Mouse (Mus musculus) mesoderm, embryonic 11.5 days (tissue): ENCODE results near the gene Shisal2a.
A peak's percentile ranks its signal among the peaks of the same experiment; 100 is the strongest.

Experiments
- DNase-seq: peaks from one replicate; pipeline ENCODE4 v3.0.0-alpha.2; 2012; ENCODE audit warnings: low read depth, low spot score

Shisal2a gene

DNA sequence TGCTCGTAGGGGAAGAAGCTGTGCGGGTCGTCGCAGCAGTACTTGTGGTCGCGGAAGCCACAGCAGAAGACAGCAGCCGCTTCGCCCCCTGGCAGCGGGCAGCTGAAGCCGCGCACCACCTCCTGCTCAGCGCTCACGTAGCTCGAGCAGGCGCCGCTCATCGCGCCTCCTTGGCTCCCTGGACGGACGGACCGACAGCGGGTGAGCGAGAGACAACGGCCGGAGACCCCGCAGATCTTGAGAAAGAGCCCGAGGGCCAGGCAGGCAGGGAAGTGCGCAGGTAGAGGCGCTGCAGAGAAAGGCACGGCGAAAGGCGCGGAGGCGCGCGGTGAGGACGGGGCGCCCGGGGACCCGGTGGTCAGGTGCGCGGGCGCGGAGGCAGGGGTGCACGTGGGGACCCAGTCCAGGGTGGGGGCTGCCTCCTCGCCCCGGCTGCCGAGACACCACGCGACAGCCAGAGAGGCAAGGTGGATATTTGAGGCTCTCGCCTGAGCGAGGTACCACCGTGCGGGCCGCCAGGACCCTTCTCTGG, at the start of gene Shisal2a:
TSS of gene Shisal2a (minus strand) at position 167 of the 532 bp plus-strand sequence.
- peak; percentile 26 for DNase-seq

DNA sequence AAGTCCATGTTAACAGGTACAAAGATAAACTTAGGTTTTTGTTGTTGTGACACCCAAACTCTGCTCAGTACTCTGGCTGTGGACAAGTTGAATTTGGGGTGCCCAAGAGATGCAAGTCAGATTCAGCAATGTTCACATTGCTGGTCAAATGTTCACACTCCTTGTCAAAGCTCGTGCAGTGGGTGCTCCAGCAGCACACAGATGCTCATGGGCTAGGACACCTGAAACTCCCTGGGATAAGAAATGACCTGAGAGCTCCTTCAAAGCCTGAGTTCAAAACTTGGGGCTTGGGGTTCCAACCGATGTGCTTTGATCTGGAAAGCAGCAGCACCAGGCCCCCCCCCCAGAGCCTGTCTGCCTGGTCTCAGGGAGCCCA, 48.4 kb upstream of the Shisal2a start:
- no peak for DNase-seq

DNA sequence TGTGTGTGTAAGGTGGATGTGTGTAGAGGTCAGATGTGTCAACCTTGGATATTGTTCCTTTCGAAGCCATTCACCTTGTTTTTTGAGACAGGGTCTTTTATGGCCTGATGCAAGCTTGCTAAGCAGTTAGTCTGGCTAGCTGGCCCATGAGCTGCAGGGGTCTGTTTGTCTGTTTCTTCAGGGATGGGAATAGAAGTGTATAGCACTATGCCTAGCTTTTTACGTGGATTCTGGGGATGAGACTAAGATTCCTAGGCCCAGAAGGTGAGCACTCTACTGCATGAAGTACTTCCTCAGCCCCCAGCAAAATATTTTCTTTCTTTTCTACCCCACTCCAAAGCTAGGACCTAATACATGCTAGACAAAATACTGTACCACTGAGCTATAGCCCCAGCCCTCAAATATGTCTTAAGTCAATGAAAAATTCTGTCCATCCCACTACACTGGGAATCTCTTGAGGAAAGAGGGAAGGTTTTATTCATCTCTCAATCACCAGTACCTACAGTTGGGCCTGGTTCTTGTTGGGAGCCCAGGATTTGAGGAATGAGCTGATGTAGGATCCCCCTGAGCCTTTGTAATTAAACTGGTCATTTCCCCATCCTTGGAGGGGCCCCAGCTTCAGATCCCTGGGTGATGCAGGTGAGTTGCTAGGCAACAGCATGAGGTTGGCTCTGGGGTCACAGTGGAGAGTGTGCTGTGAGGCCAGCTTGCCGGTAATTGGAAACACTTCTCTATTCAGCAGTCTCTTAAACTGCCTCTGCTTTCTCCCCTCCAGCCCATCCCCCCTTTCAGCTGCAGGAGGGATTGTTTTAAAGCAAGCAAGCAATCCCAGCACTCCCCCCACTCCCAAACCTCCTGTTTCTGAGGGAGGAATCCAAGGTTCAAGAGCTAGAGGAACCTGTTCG, 47.8 kb upstream of the Shisal2a start:
- peak; percentile 81 for DNase-seq

DNA sequence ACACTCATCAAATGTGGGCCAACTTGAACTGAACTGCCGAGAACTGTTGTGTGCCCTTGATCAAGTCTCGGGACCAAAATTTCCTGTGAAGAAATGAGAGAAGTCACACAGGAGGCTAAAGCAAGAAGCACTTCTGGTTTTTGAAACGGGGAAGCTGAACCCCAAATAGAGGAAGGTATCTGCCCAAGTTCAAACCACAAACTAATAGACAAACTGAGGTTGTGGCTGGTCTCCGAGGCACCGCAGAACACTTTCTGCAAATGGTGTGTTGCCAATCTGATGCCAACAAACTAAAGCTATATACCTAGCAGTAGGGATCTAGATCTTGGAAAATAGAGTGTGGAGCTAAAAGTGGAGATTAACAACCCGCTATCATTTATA, 45.2 kb upstream of the Shisal2a start:
- DNase-seq: no peak

GRCm38 (mm10) chr4:108427719-108428340, 44.7 kb upstream of the Shisal2a start:
- DNase-seq: no peak

GRCm38 (mm10) chr4:108424587-108424986, 41.4 kb upstream of the Shisal2a start:
- DNase-seq: no peak

- DNase-seq: peak; percentile 29
These were observed 24.5 kb upstream of the Shisal2a start for GRCm38 (mm10) chr4:108407621-108408020.

GRCm38 (mm10) chr4:108406861-108407401, 23.8 kb upstream of the Shisal2a start, which contains the start of gene Gpx7:
Gene Gpx7 (minus strand): TSS chr4:108406961.
- DNase-seq: peak; percentile 24

GRCm38 (mm10) chr4:108406138-108406860, 23.1 kb upstream of the Shisal2a start:
- peak; percentile 47 for DNase-seq

DNA sequence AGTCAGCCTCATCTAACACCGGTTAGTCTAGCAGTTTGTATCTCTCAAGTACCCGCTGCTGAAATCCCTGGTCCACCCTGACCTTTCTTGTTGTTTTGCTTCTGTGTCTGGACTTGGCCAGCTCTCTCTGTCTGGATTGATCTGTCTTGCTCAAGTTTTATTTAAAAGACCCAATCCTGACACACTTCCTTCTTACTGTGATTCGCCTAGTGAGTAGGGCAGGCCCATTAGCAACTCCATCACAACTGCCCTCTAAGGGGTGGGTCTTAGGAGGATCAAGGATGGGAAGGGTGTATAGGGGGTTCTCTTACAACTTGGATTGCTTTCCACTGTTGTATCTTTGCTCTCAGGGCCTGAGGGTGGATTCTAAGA, 22.6 kb upstream of the Shisal2a start:
- peak; percentile 27 for DNase-seq

DNA sequence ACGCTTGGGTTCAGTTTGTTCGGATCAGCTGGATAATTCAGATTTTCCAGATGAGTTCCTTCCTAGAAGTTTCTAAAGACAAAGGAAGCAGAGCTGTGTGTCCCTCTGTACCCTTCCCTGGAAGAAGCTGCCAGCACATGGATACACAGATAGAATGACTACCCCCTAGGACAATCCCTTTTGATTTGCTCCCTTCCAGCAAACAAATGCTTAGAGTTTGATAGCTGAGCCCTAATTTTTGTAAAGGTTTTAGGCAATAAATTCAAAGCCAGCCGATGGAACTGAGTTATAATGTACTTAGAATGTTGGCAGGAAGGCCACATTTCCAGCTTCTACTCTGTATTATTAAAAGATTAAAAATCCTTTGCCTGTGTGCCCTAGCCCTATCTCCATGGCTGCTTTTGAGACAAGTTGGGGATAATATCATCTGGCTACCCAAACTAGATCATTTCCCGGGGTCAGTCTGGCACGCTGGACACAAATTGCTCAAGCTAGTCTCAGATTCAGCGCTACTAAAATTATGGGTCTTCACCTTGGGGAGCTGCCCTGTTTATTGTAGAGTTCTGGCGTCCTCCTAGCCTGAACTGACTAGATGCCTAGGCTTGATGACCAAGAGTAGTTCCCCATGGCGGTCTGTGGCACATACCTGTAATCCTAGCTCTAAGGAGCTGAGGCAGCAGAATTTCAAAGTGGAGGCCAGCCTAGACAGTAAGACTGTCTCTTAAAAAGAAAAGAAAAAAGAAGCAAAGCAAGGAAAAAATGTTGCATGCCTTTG, 20.9 kb upstream of the Shisal2a start:
- DNase-seq: no peak

GRCm38 (mm10) chr4:108400395-108400794, 17.2 kb upstream of the Shisal2a start:
- no peak for DNase-seq

DNA sequence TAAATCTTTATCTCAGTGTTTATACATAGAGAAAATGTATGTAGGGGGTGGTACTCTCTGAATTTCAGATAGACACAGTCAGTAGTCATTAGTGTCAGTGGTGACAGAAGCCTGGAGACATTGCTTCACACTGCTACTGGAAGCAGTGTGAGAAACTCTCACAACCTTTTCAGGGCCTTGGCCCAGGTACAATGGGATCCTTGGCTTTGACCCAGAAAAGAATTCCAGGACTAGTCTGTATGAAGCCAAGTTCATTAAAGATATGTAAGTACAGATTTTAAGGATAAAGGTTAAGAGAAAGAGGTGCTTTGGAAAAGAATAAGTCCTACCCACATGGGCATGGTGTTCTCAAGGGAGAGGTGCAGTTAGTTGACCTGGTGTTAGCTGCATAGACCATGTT, 11.1 kb upstream of the Shisal2a start:
- no peak for DNase-seq

DNA sequence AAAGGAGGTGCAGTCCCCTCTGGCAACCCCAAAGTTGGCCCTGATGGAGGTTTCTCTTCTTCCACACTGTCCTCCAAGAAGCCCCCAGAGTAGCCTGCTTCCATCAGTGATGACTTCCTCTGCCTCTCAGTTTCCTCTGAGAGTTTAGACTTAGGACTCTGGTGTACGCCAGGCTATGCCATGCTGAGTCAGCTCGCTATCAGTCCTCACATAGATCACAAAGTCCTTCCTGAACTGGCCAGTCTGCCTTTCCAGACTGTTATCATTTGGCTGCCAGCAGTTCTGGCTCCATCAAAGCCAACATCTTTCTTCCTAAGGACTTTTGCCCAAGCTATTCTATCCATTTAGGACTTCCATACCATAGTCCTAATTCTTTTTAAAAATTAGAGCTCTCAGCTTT, 9.4 kb upstream of the Shisal2a start:
- DNase-seq: no peak

DNA sequence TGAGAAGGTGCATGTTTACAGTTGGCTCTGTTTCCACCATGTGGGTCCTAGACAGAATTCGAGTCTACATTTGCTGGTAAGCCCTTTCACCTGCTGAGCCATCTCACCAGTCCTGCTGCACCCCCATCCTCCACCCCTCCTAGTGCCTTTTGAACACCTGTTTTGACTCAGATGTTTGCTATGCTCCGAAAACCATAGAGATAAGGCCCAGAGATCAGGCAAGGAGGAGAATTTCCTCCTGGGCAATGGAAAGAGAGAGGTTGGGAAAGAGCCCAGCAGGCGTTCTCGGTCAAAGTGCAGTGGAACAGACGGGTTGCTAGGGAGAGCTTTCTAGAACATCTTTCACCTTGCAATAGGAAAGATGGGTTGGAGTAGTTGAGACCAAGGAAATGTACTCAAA, 8.0 kb upstream of the Shisal2a start:
- no peak for DNase-seq

GRCm38 (mm10) chr4:108388741-108389140, 5.6 kb upstream of the Shisal2a start:
- DNase-seq: no peak

DNA sequence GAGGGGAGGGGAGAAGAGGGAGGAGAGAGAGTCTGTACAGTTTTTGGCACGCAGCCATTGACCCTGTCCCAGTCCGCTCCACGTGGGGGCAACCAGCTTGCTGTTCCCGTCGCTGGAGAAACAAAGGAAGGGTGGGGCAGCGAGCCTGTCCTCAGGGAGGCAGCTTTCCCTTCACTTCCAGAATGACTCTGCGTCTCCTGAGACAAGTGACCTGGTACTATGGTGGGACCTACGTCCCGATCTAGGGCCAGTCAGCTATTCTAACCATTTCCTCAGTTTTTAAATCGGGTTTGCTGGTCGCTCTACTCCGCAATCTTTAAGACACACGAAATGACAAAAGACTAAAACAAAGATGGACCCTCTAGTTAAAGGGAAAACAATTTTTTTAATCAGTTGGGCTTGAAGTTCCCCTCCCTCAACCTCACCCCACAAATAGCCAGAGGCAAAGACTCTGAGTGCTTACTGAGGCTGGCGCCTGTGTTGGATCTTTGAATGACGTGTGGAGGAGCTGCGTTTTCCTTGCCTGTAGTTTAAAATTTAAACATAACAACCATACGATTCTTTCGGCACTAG, 4.6 kb upstream of the Shisal2a start:
- peak; percentile 65 for DNase-seq

- DNase-seq: no peak
These were observed 4.0 kb upstream of the Shisal2a start for GRCm38 (mm10) chr4:108387106-108387505.

DNA sequence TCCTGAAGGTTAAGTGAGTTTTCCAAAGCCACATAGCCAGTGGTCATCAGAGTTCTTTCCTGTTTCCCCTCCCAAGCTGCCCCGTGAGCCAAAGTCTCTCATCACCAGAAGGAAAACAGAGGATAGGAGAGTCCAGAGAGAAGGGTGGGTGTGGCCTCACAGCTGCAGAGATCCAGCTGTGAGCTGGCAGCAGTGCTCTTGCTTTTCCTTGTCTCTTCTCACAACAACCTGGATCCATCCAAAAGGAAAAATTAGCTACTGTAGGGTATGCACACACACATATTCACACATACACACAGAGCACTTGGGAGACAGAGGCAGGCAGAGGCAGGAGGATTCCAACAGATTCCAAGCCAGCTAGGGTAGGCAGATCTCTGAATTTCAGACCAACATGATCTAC, 2.9 kb upstream of the Shisal2a start:
- no peak for DNase-seq

DNA sequence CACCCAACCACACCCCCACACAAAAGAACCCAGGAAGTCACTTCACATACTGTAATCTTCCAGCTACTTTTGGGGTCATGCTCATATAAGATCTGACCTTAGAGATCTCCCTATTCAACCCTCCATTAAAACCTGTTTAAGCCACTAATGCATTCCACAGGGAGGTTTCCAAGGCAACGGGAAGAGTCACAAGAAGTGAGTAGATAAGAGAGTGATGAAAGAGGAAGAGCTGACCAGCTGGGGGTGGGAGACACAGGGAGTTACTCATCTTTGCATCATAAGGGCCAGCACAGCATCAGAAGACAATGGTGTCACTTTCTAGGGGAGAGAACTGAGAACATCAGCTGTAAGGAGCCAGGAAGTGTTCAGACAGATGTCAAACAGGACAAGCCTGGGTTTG, 3.0 kb downstream of the Shisal2a start:
- DNase-seq: peak; percentile 44

- no peak for DNase-seq
These were observed 3.7 kb downstream of the Shisal2a start for GRCm38 (mm10) chr4:108379476-108379875.
